Mouse (Mus musculus): ENCODE measurements around the gene Galnt10. TPM values are rescaled to one million over a fixed set of nuclear protein-coding genes. Genes with fewer than 3 reads are reported as not detected.
A peak's percentile ranks its signal among the peaks of the same experiment; 100 is the strongest.

Galnt10 gene
- polyA plus RNA-seq, 1 experiment from 2014 or later: 18.4 TPM

- ATAC-seq (replicated peaks; ENCODE audit: low FRiP score, low read depth) (no peak), DNase-seq (ENCODE audit: low spot score) (no peak)
- H3K4me2 ChIP-seq (ENCODE audit: low read length): no peak overlapping the region
- no peaks in the 10 kb centered on the region for H3K36me3 ChIP-seq (ENCODE audit: insufficient read depth, low read length)
- 64% methylated on average over 4 of the region's 4 CpGs for WGBS
- H3K4me3 ChIP-seq (replicated peaks; ENCODE audit: low read depth, low read length): no peak overlapping the region
- H3K9me3 ChIP-seq (replicated peaks; ENCODE audit: low read length): no peaks in the 10 kb centered on the region
- no peak overlapping the region for H3K27ac ChIP-seq
- no peak for TF ChIP-seq CTCF (IDR thresholded peaks at IDR 0.05; ENCODE audit: low read depth)
- no peak overlapping the region for H3K9ac ChIP-seq (ENCODE audit: low read depth, low read length)
- no peaks in the 10 kb centered on the region for H3K27me3 ChIP-seq (ENCODE audit: insufficient read depth, low read length)
- H3K4me1 ChIP-seq (replicated peaks; ENCODE audit: insufficient read depth, low read length): peaks cover 8% of the 10 kb centered on the region; the same call in 1 of the 2 replicates
Measured at GRCm38 (mm10) chr11:57725926-57726325, 80.7 kb downstream of the Galnt10 start.

- ATAC-seq (replicated peaks; ENCODE audit: low FRiP score, low read depth): peak; percentile 79; the same call in 1 of the 2 replicates
- no peak overlapping the region for H3K9ac ChIP-seq (ENCODE audit: low read depth, low read length)
- WGBS: 36% methylated on average over 9 of the region's 9 CpGs
Measured at GRCm38 (mm10) chr11:57727303-57727969, 82.2 kb downstream of the Galnt10 start.

GRCm38 (mm10) chr11:57732410-57733281, 87.4 kb downstream of the Galnt10 start:
- DNase-seq (ENCODE audit: low spot score): peak; percentile 32
- no peak for TF ChIP-seq CTCF (IDR thresholded peaks at IDR 0.05; ENCODE audit: low read depth)
- H3K27me3 ChIP-seq (ENCODE audit: insufficient read depth, low read length): no peaks in the 10 kb centered on the region
- WGBS: 54% methylated on average over 10 of the region's 10 CpGs
- ATAC-seq (replicated peaks; ENCODE audit: low FRiP score, low read depth): 0 out of 2 replicates have a peak, but pooled peaks have one; percentile 21
- H3K36me3 ChIP-seq (ENCODE audit: insufficient read depth, low read length): no peaks in the 10 kb centered on the region
- no peak overlapping the region for H3K27ac ChIP-seq
- no peaks in the 10 kb centered on the region for H3K9me3 ChIP-seq (replicated peaks; ENCODE audit: low read length)
- 0 out of 2 replicates have a peak overlapping the region, but pooled peaks have one; percentile 14 for H3K9ac ChIP-seq (ENCODE audit: low read depth, low read length)
- H3K4me2 ChIP-seq (ENCODE audit: low read length): no peak overlapping the region
- no peak overlapping the region for H3K4me3 ChIP-seq (replicated peaks; ENCODE audit: low read depth, low read length)
- H3K4me1 ChIP-seq (replicated peaks; ENCODE audit: insufficient read depth, low read length): peaks cover 3% of the 10 kb centered on the region; the same call in 1 of the 2 replicates

More at GRCm38 (mm10) chr11:57727303-57727969, 82.2 kb downstream of the Galnt10 start:
- peak; percentile 61 for DNase-seq (ENCODE audit: low spot score)
- Histone ChIP-seq H3K36me3 (ENCODE audit: insufficient read depth, low read length) (no peaks in the 10 kb centered on the region), H3K4me3 (replicated peaks; ENCODE audit: low read depth, low read length) (no peak overlapping the region), H3K27me3 (ENCODE audit: insufficient read depth, low read length) (no peaks in the 10 kb centered on the region), H3K27ac (no peak overlapping the region), H3K4me2 (ENCODE audit: low read length) (no peak overlapping the region), H3K4me1 (replicated peaks; ENCODE audit: insufficient read depth, low read length) (peaks cover 8% of the 10 kb centered on the region; the same call in 1 of the 2 replicates), H3K9me3 (replicated peaks; ENCODE audit: low read length) (no peaks in the 10 kb centered on the region)
- no peak for TF ChIP-seq CTCF (IDR thresholded peaks at IDR 0.05; ENCODE audit: low read depth)

GRCm38 (mm10) chr11:57747294-57748080, 102.2 kb downstream of the Galnt10 start:
- Histone ChIP-seq H3K36me3 (ENCODE audit: insufficient read depth, low read length) (no peaks in the 10 kb centered on the region), H3K27ac (no peak overlapping the region), H3K4me1 (replicated peaks; ENCODE audit: insufficient read depth, low read length) (no peaks in the 10 kb centered on the region), H3K4me3 (replicated peaks; ENCODE audit: low read depth, low read length) (no peak overlapping the region), H3K27me3 (ENCODE audit: insufficient read depth, low read length) (no peaks in the 10 kb centered on the region), H3K4me2 (ENCODE audit: low read length) (no peak overlapping the region), H3K9me3 (replicated peaks; ENCODE audit: low read length) (no peaks in the 10 kb centered on the region), H3K9ac (ENCODE audit: low read depth, low read length) (no peak overlapping the region)
- ATAC-seq (replicated peaks; ENCODE audit: low FRiP score, low read depth) (0 out of 2 replicates have a peak, but pooled peaks have one; percentile 46), DNase-seq (ENCODE audit: low spot score) (peak; percentile 27)
- 65% methylated on average over 19 of the region's 19 CpGs for WGBS
- peak; percentile 68 for TF ChIP-seq CTCF (IDR thresholded peaks at IDR 0.05; ENCODE audit: low read depth)

- Histone ChIP-seq H3K9me3 (replicated peaks; ENCODE audit: low read length) (no peaks in the 10 kb centered on the region), H3K36me3 (ENCODE audit: insufficient read depth, low read length) (no peaks in the 10 kb centered on the region), H3K27ac (no peak overlapping the region), H3K9ac (ENCODE audit: low read depth, low read length) (no peak overlapping the region), H3K4me1 (replicated peaks; ENCODE audit: insufficient read depth, low read length) (no peaks in the 10 kb centered on the region), H3K27me3 (ENCODE audit: insufficient read depth, low read length) (no peaks in the 10 kb centered on the region), H3K4me3 (replicated peaks; ENCODE audit: low read depth, low read length) (no peak overlapping the region), H3K4me2 (ENCODE audit: low read length) (no peak overlapping the region)
- no peak for TF ChIP-seq CTCF (IDR thresholded peaks at IDR 0.05; ENCODE audit: low read depth)
- WGBS: 47% methylated on average over 14 of the region's 14 CpGs
- DNase-seq (ENCODE audit: low spot score) (no peak), ATAC-seq (replicated peaks; ENCODE audit: low FRiP score, low read depth) (no peak)
Measured at GRCm38 (mm10) chr11:57753538-57754203, 108.4 kb downstream of the Galnt10 start.
